Mouse (Mus musculus): Measurements from ENCODE around the gene Rin2.

DNA sequence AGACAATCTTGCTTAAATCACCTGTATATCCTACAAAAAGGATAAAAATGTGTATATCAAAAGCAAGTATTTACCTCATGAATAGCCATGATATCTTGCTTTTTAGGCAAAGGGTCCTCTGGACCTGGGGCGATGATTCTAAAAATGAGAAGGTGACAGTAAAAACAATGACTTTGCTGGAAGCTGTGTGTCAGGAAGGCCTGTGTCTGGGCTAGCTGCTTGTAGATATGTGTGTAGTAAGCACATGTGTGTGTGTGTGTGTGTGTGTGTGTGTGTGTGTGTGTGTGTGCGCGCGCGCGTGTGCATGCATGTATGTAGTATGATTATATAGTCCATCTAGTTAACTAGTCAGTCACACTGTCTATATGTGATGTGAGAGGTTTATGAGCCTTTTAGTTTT, 218.7 kb downstream of the Rin2 start:
- TF ChIP-seq GATA1 (IDR thresholded peaks at IDR 0.05; ENCODE audit: low read length), result no peak
- no peak for TF ChIP-seq TAL1 (IDR thresholded peaks at IDR 0.05; ENCODE audit: low read length)
